Mouse (Mus musculus) embryonic facial prominence, embryonic 11.5 days (tissue): ENCODE data around the gene Rc3h2. TPM values are rescaled to one million over a fixed set of nuclear protein-coding genes. Genes with fewer than 3 reads are reported as not detected.

Experiments
- polyA plus RNA-seq: library from polyadenylated mRNA; unstranded; fragments of >200 nt; fragmentation: Nextera tagmentation; extraction: Ambion mirVana; gene quantifications from 2 replicates; pipeline ENCODE4 v1.2.1, GENCODE M21; 2014

Rc3h2 gene
- polyA plus RNA-seq, 1 experiment from 2014 or later, result 14.0 TPM

Other genes starting within 250 kb of the Rc3h2 start
- not detected in 2 replicates for gene Olfr365, start 234.7 kb downstream of the Rc3h2 start, polyA plus RNA-seq
- not detected in 2 replicates for gene Olfr366, start 211.3 kb downstream of the Rc3h2 start, polyA plus RNA-seq
- gene Olfr368, start 96.4 kb downstream of the Rc3h2 start, polyA plus RNA-seq, result not detected in 2 replicates
- gene Pdcl, start 63.6 kb downstream of the Rc3h2 start, polyA plus RNA-seq, result 67.0 and 69.7 TPM in 2 replicates
- gene Zbtb26, start 20.2 kb upstream of the Rc3h2 start, polyA plus RNA-seq, result 11.5 and 14.2 TPM in 2 replicates
- 5.3 and 5.8 TPM in 2 replicates for gene Zbtb6, start 20.3 kb upstream of the Rc3h2 start, polyA plus RNA-seq
- gene Rabgap1, start 20.4 kb upstream of the Rc3h2 start, polyA plus RNA-seq, result 46.7 and 50.5 TPM in 2 replicates
- gene Gpr21, start 93.4 kb upstream of the Rc3h2 start, polyA plus RNA-seq, result 0.67 and 0.84 TPM in 2 replicates